Mouse (Mus musculus) midbrain, embryonic 12.5 days (tissue): ENCODE measurements around the gene Fkbp2. TPM values are rescaled to one million over a fixed set of nuclear protein-coding genes. Genes with fewer than 3 reads are reported as not detected.

Experiments
- ATAC-seq: fragments of 200-750 bp; cut with Nextera tagmentation; 2 replicates; pipeline ENCODE4 v1.8.0; 2017; ENCODE audit warnings: low read depth, moderate TSS enrichment, moderate library complexity; ENCODE audit not compliant: low FRiP score
- H3K27ac ChIP-seq: fragments of 300-500 bp; sonication (generic); replicated peaks from 2 replicates; pipeline ENCODE4 v1.5.1; 2016; ENCODE audit warnings: mild to moderate bottlenecking
- H3K27me3 ChIP-seq: fragments of 300-500 bp; sonication (generic); 2 replicates; pipeline ENCODE4 v1.6.1; 2016; ENCODE audit warnings: mild to moderate bottlenecking
- H3K36me3 ChIP-seq: fragments of 300-500 bp; sonication (generic); 2 replicates; pipeline ENCODE4 v1.6.1; 2016
- H3K4me1 ChIP-seq: fragments of 300-500 bp; sonication (generic); 2 replicates; pipeline ENCODE4 v1.6.1; 2016
- H3K4me2 ChIP-seq: fragments of 300-500 bp; sonication (generic); replicated peaks from 2 replicates; pipeline ENCODE4 v1.6.1; 2016; ENCODE audit warnings: mild to moderate bottlenecking, moderate library complexity
- H3K4me3 ChIP-seq: fragments of 300-500 bp; sonication (generic); 2 replicates; pipeline ENCODE4 v1.5.1; 2016; ENCODE audit warnings: mild to moderate bottlenecking
- H3K9ac ChIP-seq: fragments of 300-500 bp; sonication (generic); replicated peaks from 2 replicates; pipeline ENCODE4 v1.6.1; 2016; ENCODE audit warnings: mild to moderate bottlenecking, moderate library complexity
- H3K9me3 ChIP-seq: fragments of 300-500 bp; sonication (generic); 2 replicates; pipeline ENCODE4 v1.6.1; 2016; ENCODE audit warnings: mild to moderate bottlenecking
- WGBS: fragments of 180-500 bp; shearing (Covaris S2); methylation state at CpG from one replicate; pipeline ENCODE4 v1.1.7; 2016; 5-methylcytosine and 5-hydroxymethylcytosine counted together
- polyA plus RNA-seq: library from polyadenylated mRNA; unstranded; fragments of >200 nt; fragmentation: Nextera tagmentation; extraction: Ambion mirVana; gene quantifications from 2 replicates; pipeline ENCODE4 v1.2.1, GENCODE M21; 2016

Fkbp2 gene
- polyA plus RNA-seq, 1 experiment from 2014 or later = 83.9 TPM

GRCm38 (mm10) chr19:6941372-6942248, 38.7 kb downstream of the Fkbp2 start, which contains the start of gene Bad:
Gene Bad, plus strand, starts transcription at chr19:6941861.
- peak within 1 kb of the TSS; percentile 94 for H3K27ac ChIP-seq
- peak within 1 kb of the TSS; percentile 84 for H3K9ac ChIP-seq
- H3K4me1 ChIP-seq = peaks cover 32% of the 10 kb centered on the region
- H3K36me3 ChIP-seq = 0 out of 2 replicates have a peak, but pooled peaks cover 4% of the 10 kb centered on the region
- peak within 1 kb of the TSS; percentile 98 for H3K4me2 ChIP-seq
- H3K4me3 ChIP-seq = peak within 1 kb of the TSS; percentile 77
- ATAC-seq = peak; percentile 80
- peaks cover 10% of the 10 kb centered on the region for H3K27me3 ChIP-seq
- no peaks in the 10 kb centered on the region for H3K9me3 ChIP-seq
- WGBS = under 1% methylated on average over 83 of the region's 83 CpGs

GRCm38 (mm10) chr19:6940396-6941351, 39.6 kb downstream of the Fkbp2 start:
- H3K4me3 ChIP-seq = peak overlapping the region; percentile 77
- H3K36me3 ChIP-seq = no peaks in the 10 kb centered on the region
- peaks cover 32% of the 10 kb centered on the region for H3K4me1 ChIP-seq
- 27% methylated on average over 24 of the region's 29 CpGs for WGBS
- H3K4me2 ChIP-seq = peak overlapping the region; percentile 98
- ATAC-seq = peak; percentile 11; the same call in 1 of the 2 replicates
- peak overlapping the region; percentile 94 for H3K27ac ChIP-seq
- H3K9ac ChIP-seq = peak overlapping the region; percentile 84
- H3K27me3 ChIP-seq = peaks cover 18% of the 10 kb centered on the region
- H3K9me3 ChIP-seq = no peaks in the 10 kb centered on the region

GRCm38 (mm10) chr19:6939106-6940002, 40.9 kb downstream of the Fkbp2 start:
- H3K27me3 ChIP-seq = peaks cover 31% of the 10 kb centered on the region
- H3K9ac ChIP-seq = peak overlapping the region; percentile 37; the same call in 1 of the 2 replicates
- no peaks in the 10 kb centered on the region for H3K9me3 ChIP-seq
- peaks cover 33% of the 10 kb centered on the region for H3K4me1 ChIP-seq
- no peak for ATAC-seq
- H3K4me2 ChIP-seq = peak overlapping the region; percentile 98
- no peaks in the 10 kb centered on the region for H3K36me3 ChIP-seq
- H3K4me3 ChIP-seq = no peak overlapping the region
- WGBS = 89% methylated on average over 20 of the region's 20 CpGs
- H3K27ac ChIP-seq = no peak overlapping the region

- peaks cover 47% of the 10 kb centered on the region for H3K27me3 ChIP-seq
- H3K4me3 ChIP-seq = no peak overlapping the region
Observed at GRCm38 (mm10) chr19:6937541-6938465, 42.5 kb downstream of the Fkbp2 start.

GRCm38 (mm10) chr19:6936299-6936698, 44.0 kb downstream of the Fkbp2 start:
- peaks cover 34% of the 10 kb centered on the region for H3K4me1 ChIP-seq
- peaks cover 62% of the 10 kb centered on the region for H3K27me3 ChIP-seq
- no peaks in the 10 kb centered on the region for H3K9me3 ChIP-seq
- 20% methylated on average over 3 of the region's 3 CpGs for whole genome bisulfite sequencing
- H3K4me2 ChIP-seq = no peak overlapping the region
- H3K27ac ChIP-seq = no peak overlapping the region
- H3K9ac ChIP-seq = no peak overlapping the region
- ATAC-seq = no peak
- no peak overlapping the region for H3K4me3 ChIP-seq
- H3K36me3 ChIP-seq = no peaks in the 10 kb centered on the region

More at GRCm38 (mm10) chr19:6937541-6938465, 42.5 kb downstream of the Fkbp2 start:
- Histone ChIP-seq H3K9me3 (no peaks in the 10 kb centered on the region), H3K4me1 (peaks cover 39% of the 10 kb centered on the region), H3K36me3 (no peaks in the 10 kb centered on the region), H3K4me2 (no peak overlapping the region), H3K9ac (no peak overlapping the region), H3K27ac (no peak overlapping the region)
- WGBS = 81% methylated on average over 16 of the region's 16 CpGs
- no peak for ATAC-seq

GRCm38 (mm10) chr19:6934195-6934977, 45.9 kb downstream of the Fkbp2 start, which contains the start of gene Kcnk4:
Gene Kcnk4, minus strand, starts transcription at chr19:6934515.
- ATAC-seq = 0 out of 2 replicates have a peak, but pooled peaks have one; percentile 34
- H3K27ac ChIP-seq = no peak within 1 kb of the TSS
- no peaks in the 10 kb centered on the region for H3K9me3 ChIP-seq

GRCm38 (mm10) chr19:6933436-6934194, 46.7 kb downstream of the Fkbp2 start:
- Histone ChIP-seq H3K4me2 (peak overlapping the region; percentile 53), H3K27ac (no peak overlapping the region), H3K9me3 (no peaks in the 10 kb centered on the region), H3K36me3 (no peaks in the 10 kb centered on the region), H3K9ac (peak overlapping the region; percentile 37; the same call in 1 of the 2 replicates), H3K4me3 (peak overlapping the region; percentile 38), H3K27me3 (peaks cover 83% of the 10 kb centered on the region), H3K4me1 (peaks cover 12% of the 10 kb centered on the region)
- ATAC-seq = 0 out of 2 replicates have a peak, but pooled peaks have one; percentile 16
- WGBS = 4% methylated on average over 57 of the region's 58 CpGs

More at GRCm38 (mm10) chr19:6934195-6934977, 45.9 kb downstream of the Fkbp2 start, which contains the start of gene Kcnk4:
- 9% methylated on average over 23 of the region's 23 CpGs for WGBS
- Histone ChIP-seq H3K36me3 (no peaks in the 10 kb centered on the region), H3K27me3 (peaks cover 78% of the 10 kb centered on the region), H3K4me1 (peaks cover 16% of the 10 kb centered on the region), H3K4me3 (peak within 1 kb of the TSS; percentile 38), H3K9ac (peak within 1 kb of the TSS; percentile 37; the same call in 1 of the 2 replicates), H3K4me2 (peak within 1 kb of the TSS; percentile 53)

- Histone ChIP-seq H3K36me3 (no peaks in the 10 kb centered on the region), H3K9me3 (no peaks in the 10 kb centered on the region), H3K9ac (no peak overlapping the region), H3K27ac (no peak overlapping the region), H3K4me2 (no peak overlapping the region), H3K27me3 (peaks cover 86% of the 10 kb centered on the region), H3K4me1 (peaks cover 12% of the 10 kb centered on the region), H3K4me3 (0 out of 2 replicates have a peak overlapping the region, but pooled peaks have one; percentile 38)
- ATAC-seq = no peak
- 17% methylated on average over 4 of the region's 4 CpGs for WGBS
Observed at GRCm38 (mm10) chr19:6933102-6933435, 47.2 kb downstream of the Fkbp2 start.

GRCm38 (mm10) chr19:6932018-6932417, 48.3 kb downstream of the Fkbp2 start:
- Histone ChIP-seq H3K4me1 (peaks cover 15% of the 10 kb centered on the region), H3K9ac (no peak overlapping the region), H3K27me3 (peaks cover 92% of the 10 kb centered on the region), H3K4me3 (no peak overlapping the region), H3K27ac (no peak overlapping the region), H3K4me2 (no peak overlapping the region), H3K9me3 (no peaks in the 10 kb centered on the region), H3K36me3 (no peaks in the 10 kb centered on the region)
- ATAC-seq = no peak
- WGBS = 65% methylated on average over 1 of the region's 1 CpGs
